Mouse (Mus musculus) spleen, adult 2 months (tissue): Measurements from ENCODE around the gene Rps18. TPM values are rescaled to one million over a fixed set of nuclear protein-coding genes. Genes with fewer than 3 reads are reported as not detected.
"Not testable (repeated sequence)": the region's sequence is repeated elsewhere in the genome, so short reads cannot be mapped to it uniquely, and the experiment has no call there.

ENCODE experiments used
- DNase-seq, 2 experiments: peaks; one replicate each; pipeline versions ENCODE4 v3.0.0 to v3.0.0-alpha.2; 2012 to 2021; ENCODE audit warnings: low spot score in 2 of 2, low read depth in 1 of 2
- H3K27ac ChIP-seq: fragments of 200-500 bp; 2 replicates; pipeline ENCODE4 v1.5.1; 2012; ENCODE audit warnings: low read length, inconsistent platforms; ENCODE audit not compliant: insufficient read depth
- H3K27me3 ChIP-seq: fragments of 200-500 bp; 2 replicates; pipeline ENCODE4 v1.6.1; 2012; ENCODE audit warnings: mild to moderate bottlenecking, moderate library complexity, low read length, inconsistent platforms; ENCODE audit not compliant: control insufficient read depth, insufficient read depth
- H3K36me3 ChIP-seq: fragments of 200-500 bp; 2 replicates; pipeline ENCODE4 v1.6.1; 2012; ENCODE audit warnings: mild to moderate bottlenecking, low read length, inconsistent platforms; ENCODE audit not compliant: control insufficient read depth, insufficient read depth
- H3K4me1 ChIP-seq: fragments of 200-500 bp; 2 replicates; pipeline ENCODE4 v1.6.1; 2011; ENCODE audit warnings: inconsistent platforms; ENCODE audit not compliant: control insufficient read depth, insufficient read depth, insufficient read length
- H3K4me3 ChIP-seq: fragments of 200-500 bp; 2 replicates; pipeline ENCODE4 v1.5.1; 2011; ENCODE audit warnings: mild to moderate bottlenecking, inconsistent platforms; ENCODE audit not compliant: insufficient read depth, insufficient read length; ENCODE audit errors: extremely low read depth
- CTCF ChIP-seq: fragments of 200-500 bp; IDR thresholded peaks from 2 replicates; pipeline ENCODE4 v1.5.1; 2011; ENCODE audit warnings: mild to moderate bottlenecking, inconsistent platforms; ENCODE audit not compliant: insufficient read depth, insufficient read length, insufficient replicate concordance; ENCODE audit errors: extremely low read depth
- POLR2A ChIP-seq: fragments of 200-500 bp; IDR thresholded peaks from 2 replicates; pipeline ENCODE4 v1.6.1; 2011; ENCODE audit warnings: low read depth, low read length, inconsistent platforms
- WGBS: fragments of 180-500 bp; shearing (Covaris S2); methylation state at CpG from one replicate; pipeline ENCODE4 v1.1.7; 2018; 5-methylcytosine and 5-hydroxymethylcytosine counted together
- polyA plus RNA-seq: library from polyadenylated mRNA; depleted of rRNA; stranded (reverse); fragments of >200 nt; gene quantifications from 2 replicates; pipeline ENCODE4 v1.2.3, GENCODE M21; 2012

Rps18 gene
- polyA plus RNA-seq, 1 experiment = 476 TPM

- Histone ChIP-seq H3K4me3 (no peak overlapping the region), H3K27me3 (no peaks in the 10 kb centered on the region), H3K36me3 (peaks cover 37% of the 10 kb centered on the region), H3K4me1 (peaks cover 4% of the 10 kb centered on the region; the same call in 1 of the 2 replicates), H3K27ac (no peak overlapping the region)
- TF ChIP-seq POLR2A = no peak
- TF ChIP-seq CTCF = no peak
- DNase-seq = no peak
- 54% methylated on average over 6 of the region's 6 CpGs for WGBS
Measured at GRCm38 (mm10) chr17:33957493-33957892, 1.7 kb upstream of the Rps18 start.

- Histone ChIP-seq H3K36me3 (peaks cover 30% of the 10 kb centered on the region), H3K27ac (peak overlapping the region; percentile 95), H3K4me3 (peak overlapping the region; percentile 90), H3K4me1 (peaks cover 4% of the 10 kb centered on the region; the same call in 1 of the 2 replicates), H3K27me3 (no peaks in the 10 kb centered on the region)
- TF ChIP-seq POLR2A (no peak), CTCF (no peak)
- DNase-seq = no peak
- WGBS = 8% methylated on average over 10 of the region's 10 CpGs
Measured at GRCm38 (mm10) chr17:33956336-33956735, 535 bp upstream of the Rps18 start.

GRCm38 (mm10) chr17:33954646-33955554 is 901 bp downstream of the Rps18 start:
- H3K4me1 ChIP-seq = peaks cover 11% of the 10 kb centered on the region; the same call in 1 of the 2 replicates
- 2% methylated on average over 33 of the region's 33 CpGs for WGBS
- H3K4me3 ChIP-seq = peak overlapping the region; percentile 85
- peaks cover 21% of the 10 kb centered on the region for H3K36me3 ChIP-seq
- DNase-seq = no peak
- no peak for TF ChIP-seq POLR2A
- TF ChIP-seq CTCF = no peak
- H3K27ac ChIP-seq = peak overlapping the region; percentile 81
- H3K27me3 ChIP-seq = no peaks in the 10 kb centered on the region

DNA sequence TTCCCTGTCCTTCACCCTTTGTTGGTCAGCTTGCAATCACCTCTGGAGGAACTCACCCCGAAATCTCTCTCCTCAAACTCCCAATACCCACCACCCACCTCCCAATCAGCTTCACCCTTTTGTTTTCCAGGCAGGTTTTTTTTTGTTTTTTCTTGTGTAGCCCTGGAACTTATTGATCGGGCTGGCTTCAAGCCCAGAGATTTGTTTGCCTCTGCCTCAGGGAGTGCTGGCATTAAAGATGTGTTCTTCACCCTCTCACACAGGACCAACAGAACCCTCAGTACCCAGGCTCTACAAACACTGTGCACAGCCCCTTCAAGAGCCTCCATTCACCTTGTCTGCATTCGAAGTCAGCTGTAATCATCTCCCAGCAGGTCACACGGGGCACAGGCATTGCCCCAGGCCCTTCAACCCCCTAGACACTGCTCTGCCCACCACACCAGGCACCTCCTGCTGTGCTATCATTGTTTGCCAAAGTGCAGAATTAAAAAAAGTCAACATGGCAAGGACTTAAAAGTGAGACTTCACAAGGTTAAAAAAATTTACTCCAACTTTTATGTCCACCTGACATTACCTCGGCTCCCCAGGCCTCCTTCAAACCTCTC is 1.7 kb downstream of the Rps18 start:
- 41% methylated on average over 5 of the region's 5 CpGs for WGBS
- DNase-seq = no peak
- H3K4me1 ChIP-seq = peaks cover 14% of the 10 kb centered on the region; the same call in 1 of the 2 replicates
- no peak overlapping the region for H3K27ac ChIP-seq
- peaks cover 14% of the 10 kb centered on the region for H3K36me3 ChIP-seq
- no peaks in the 10 kb centered on the region for H3K27me3 ChIP-seq
- H3K4me3 ChIP-seq = peak overlapping the region; percentile 85; the same call in 1 of the 2 replicates
- TF ChIP-seq POLR2A (no peak), CTCF (no peak)

GRCm38 (mm10) chr17:33953310-33953709 is 2.5 kb downstream of the Rps18 start:
- Histone ChIP-seq H3K4me3 (no peak overlapping the region), H3K27ac (no peak overlapping the region), H3K27me3 (no peaks in the 10 kb centered on the region), H3K4me1 (peaks cover 18% of the 10 kb centered on the region), H3K36me3 (peaks cover 15% of the 10 kb centered on the region)
- WGBS = 74% methylated on average over 3 of the region's 3 CpGs
- DNase-seq = no peak
- TF ChIP-seq POLR2A (no peak), CTCF (no peak)

DNA sequence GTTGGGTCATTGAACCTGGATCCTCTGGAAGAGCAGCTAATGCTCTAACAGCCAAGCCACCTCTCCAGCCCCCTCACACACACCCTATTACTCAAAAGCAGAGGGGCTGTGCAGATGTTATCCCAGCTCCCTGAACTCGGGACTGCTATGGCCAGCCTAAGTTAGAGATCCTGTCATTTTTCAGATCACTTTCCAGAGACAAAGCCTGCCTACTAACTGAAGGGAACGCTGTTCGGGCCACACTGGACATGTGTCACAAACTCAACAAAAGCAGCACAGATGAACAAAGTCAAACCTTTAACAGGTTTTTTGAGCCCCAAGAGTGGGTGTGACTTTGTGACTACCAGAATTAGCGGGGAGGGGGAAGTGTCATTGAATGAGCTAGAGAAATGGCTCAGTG is 2.9 kb downstream of the Rps18 start:
- Histone ChIP-seq H3K27me3 (no peaks in the 10 kb centered on the region), H3K4me1 (peaks cover 21% of the 10 kb centered on the region), H3K36me3 (peaks cover 18% of the 10 kb centered on the region), H3K4me3 (no peak overlapping the region), H3K27ac (no peak overlapping the region)
- WGBS = 86% methylated on average over 4 of the region's 4 CpGs
- DNase-seq = no peak
- no peak for TF ChIP-seq POLR2A
- TF ChIP-seq CTCF = no peak

- peaks cover 18% of the 10 kb centered on the region for H3K36me3 ChIP-seq
- H3K27ac ChIP-seq, H3K27me3 ChIP-seq, DNase-seq, H3K4me3 ChIP-seq: not testable (repeated sequence)
- peaks cover 21% of the 10 kb centered on the region for H3K4me1 ChIP-seq
- 82% methylated on average over 13 of the region's 13 CpGs for WGBS
Measured at GRCm38 (mm10) chr17:33952015-33952414, 3.8 kb downstream of the Rps18 start.
